8 mouse cellular contexts compared by ENCODE assay signal in the genomic region with DNA sequence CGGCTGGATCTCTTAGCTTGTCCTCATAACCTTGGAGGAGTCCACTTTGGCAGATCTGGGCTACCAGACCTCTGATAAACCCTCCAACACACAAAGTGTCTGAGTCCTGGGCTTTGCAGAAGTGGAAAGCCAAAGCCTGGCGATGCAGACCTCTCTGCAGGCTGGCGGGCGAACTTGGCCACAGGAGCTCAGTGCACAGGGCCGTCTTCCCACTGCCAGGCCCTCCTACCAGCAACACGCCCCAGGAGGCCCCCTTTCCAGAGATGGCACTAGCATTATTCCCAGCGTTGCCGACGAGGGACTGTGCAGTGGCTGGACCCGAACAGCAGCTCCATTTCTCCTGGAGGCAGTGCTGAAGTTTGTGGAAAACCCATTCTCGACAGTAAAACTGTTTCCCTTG. TPM values are rescaled to one million over a fixed set of nuclear protein-coding genes. Genes with fewer than 3 reads are reported as not detected.
DNase-seq lines count a peak whose midpoint lies in the region; ATAC-seq lines count a peak whose summit lies in the region.

No protein-coding gene starts in this region.

- no peaks in the 10 kb centered on the region for H3K27me3 ChIP-seq in forebrain, embryonic 16.5 days (replicated peaks; ENCODE audit: control insufficient read depth, insufficient read depth, low read length)
- H3K27me3 ChIP-seq in limb, embryonic 10.5 days (ENCODE audit: low read depth, poor library complexity, severe bottlenecking): no peaks in the 10 kb centered on the region
- no peaks in the 10 kb centered on the region for H3K27me3 ChIP-seq in neural tube, embryonic 11.5 days (ENCODE audit: control insufficient read depth, insufficient read depth, low read length)

- H3K36me3 ChIP-seq in forebrain, embryonic 16.5 days (ENCODE audit: control insufficient read depth, insufficient read depth): no peaks in the 10 kb centered on the region
- peaks cover 41% of the 10 kb centered on the region for H3K36me3 ChIP-seq in limb, embryonic 10.5 days
- H3K36me3 ChIP-seq in neural tube, embryonic 11.5 days (ENCODE audit: control insufficient read depth, insufficient read depth, low read length): no peaks in the 10 kb centered on the region

- peak overlapping the region; percentile 71 for H3K4me3 ChIP-seq in forebrain, embryonic 16.5 days (replicated peaks; ENCODE audit: low read length)
- H3K4me3 ChIP-seq in limb, embryonic 10.5 days: peak overlapping the region; percentile 93
- peak overlapping the region; percentile 93 for H3K4me3 ChIP-seq in neural tube, embryonic 11.5 days (ENCODE audit: low read depth, low read length)

- no peaks in the 10 kb centered on the region for H3K9me3 ChIP-seq in forebrain, embryonic 16.5 days (ENCODE audit: control insufficient read depth, low read length)
- H3K9me3 ChIP-seq in limb, embryonic 10.5 days (replicated peaks): no peaks in the 10 kb centered on the region
- no peaks in the 10 kb centered on the region for H3K9me3 ChIP-seq in neural tube, embryonic 11.5 days (ENCODE audit: control insufficient read depth, low read length)

- peaks cover 38% of the 10 kb centered on the region for H3K4me1 ChIP-seq in forebrain, embryonic 16.5 days (replicated peaks; ENCODE audit: control insufficient read depth, insufficient read depth, low read length)
- peaks cover 31% of the 10 kb centered on the region for H3K4me1 ChIP-seq in limb, embryonic 10.5 days
- H3K4me1 ChIP-seq in neural tube, embryonic 11.5 days (ENCODE audit: control insufficient read depth, insufficient read depth, low read length): peaks cover 32% of the 10 kb centered on the region

- no peak overlapping the region for H3K27ac ChIP-seq in forebrain, embryonic 16.5 days (ENCODE audit: low read length)
- peak overlapping the region; percentile 50; the same call in 1 of the 2 replicates for H3K27ac ChIP-seq in limb, embryonic 10.5 days
- no peak overlapping the region for H3K27ac ChIP-seq in neural tube, embryonic 11.5 days (ENCODE audit: low read depth, low read length)

- peak overlapping the region; percentile 97 for H3K9ac ChIP-seq in forebrain, embryonic 16.5 days (replicated peaks; ENCODE audit: low read depth, low read length)
- peak overlapping the region; percentile 38 for H3K9ac ChIP-seq in neural tube, embryonic 11.5 days (ENCODE audit: low read length)

- 13% methylated on average over 11 of the region's 11 CpGs for WGBS in forebrain, embryonic 16.5 days
- 58% methylated on average over 11 of the region's 11 CpGs for WGBS in limb, embryonic 10.5 days
- 41% methylated on average over 11 of the region's 11 CpGs for WGBS in neural tube, embryonic 11.5 days

- peak overlapping the region; percentile 68 for H3K4me2 ChIP-seq in forebrain, embryonic 16.5 days (ENCODE audit: low read length)
- peak overlapping the region; percentile 69 for H3K4me2 ChIP-seq in neural tube, embryonic 11.5 days (ENCODE audit: low read depth)

- ATAC-seq in forebrain, embryonic 16.5 days: no peak
- ATAC-seq in neural tube, embryonic 11.5 days (ENCODE audit: insufficient read depth, low FRiP score, low TSS enrichment): no peak

- DNase-seq in kidney, postnatal 4 days: peak; percentile 25 to 46
- no peak for DNase-seq in kidney, postnatal 36 days
- peak; percentile 31 for DNase-seq in cerebellum, adult 8-10 months
- DNase-seq in limb, embryonic 10.5 days (ENCODE audit: low spot score): no peak
- DNase-seq in neural tube, embryonic 11.5 days (ENCODE audit: low spot score): peak; percentile 23
- no peak for DNase-seq in c-Kit-positive CD71-positive TER-119-positive erythroid progenitor cells, embryonic 14.5 days (ENCODE audit: low spot score)
- DNase-seq in urinary bladder, adult 2 months (ENCODE audit: low spot score): no peak

RNA-seq across cellular contexts. Expression of a gene that starts 1.9 kb away (rescaled TPM):
- polyA plus RNA-seq in forebrain, embryonic 16.5 days (2015; fragmentation: Nextera tagmentation; extraction: Ambion mirVana): 23.2 and 24.2 TPM in 2 replicates
- 16.7 and 17.9 TPM in 2 replicates for polyA plus RNA-seq in limb, embryonic 10.5 days (2016; fragmentation: Nextera tagmentation; extraction: Ambion mirVana)
- 28.0 and 35.1 TPM in 2 replicates for polyA plus RNA-seq in neural tube, embryonic 11.5 days (2014; fragmentation: Nextera tagmentation; extraction: Ambion mirVana)
- 22.2 and 30.0 TPM in 2 replicates for polyA plus RNA-seq in urinary bladder, adult 2 months (2012; rRNA removed)

Comparison
In these comparisons a context has a peak if more than half of its experiments do, and no peak if none do; other contexts are left out.
1. DNase-seq: peak in kidney, postnatal 4 days (2 of 2), cerebellum, adult 8-10 months (single experiment) and neural tube, embryonic 11.5 days (single experiment); none in kidney, postnatal 36 days (0 of 2), limb, embryonic 10.5 days (single experiment), c-Kit-positive CD71-positive TER-119-positive erythroid progenitor cells, embryonic 14.5 days (single experiment) and urinary bladder, adult 2 months (single experiment).
2. Peak in every context shown above with its lines, with median percentiles within 50 percentile points of each other: H3K4me3 ChIP-seq.